Mouse (Mus musculus) brain, adult 2 months (tissue): ENCODE data around the gene Fbxo10.
"Not testable (repeated sequence)": the region's sequence is repeated elsewhere in the genome, so short reads cannot be mapped to it uniquely, and the experiment has no call there.

Source experiments
- DNase-seq: peaks from one replicate; pipeline ENCODE4 v3.0.0; 2011; ENCODE audit warnings: low read depth, low spot score

Fbxo10 gene

DNA sequence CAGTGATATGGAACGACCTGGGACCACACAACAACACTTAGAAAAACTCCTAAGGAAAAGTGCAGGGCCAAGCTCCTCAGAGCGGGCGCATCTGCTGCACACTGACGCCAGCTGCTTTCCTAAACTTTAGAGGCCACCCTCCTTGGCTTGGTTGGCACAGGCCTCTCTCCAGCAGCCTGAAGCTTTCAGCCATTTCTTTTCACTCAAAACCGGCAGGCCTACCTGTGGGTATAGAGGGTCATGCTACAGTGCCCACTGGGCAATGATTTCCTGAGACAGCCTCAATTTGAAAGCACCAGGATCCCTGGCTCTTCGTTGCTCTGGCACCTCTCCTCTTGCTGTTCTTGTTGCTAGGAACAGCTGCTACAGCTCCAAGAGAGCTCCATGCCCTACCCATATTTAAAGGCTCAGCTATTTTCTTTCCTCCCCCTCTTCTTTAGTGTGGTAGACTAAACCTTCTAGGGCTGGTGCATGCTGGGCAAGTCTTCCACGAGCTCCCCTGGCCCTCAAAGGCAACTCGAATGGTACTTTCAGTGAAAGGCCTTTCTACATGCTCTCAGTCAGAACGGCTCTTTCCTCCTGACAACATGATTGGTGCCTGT, 37.0 kb downstream of the Fbxo10 start:
- peak; percentile 67 for DNase-seq

DNA sequence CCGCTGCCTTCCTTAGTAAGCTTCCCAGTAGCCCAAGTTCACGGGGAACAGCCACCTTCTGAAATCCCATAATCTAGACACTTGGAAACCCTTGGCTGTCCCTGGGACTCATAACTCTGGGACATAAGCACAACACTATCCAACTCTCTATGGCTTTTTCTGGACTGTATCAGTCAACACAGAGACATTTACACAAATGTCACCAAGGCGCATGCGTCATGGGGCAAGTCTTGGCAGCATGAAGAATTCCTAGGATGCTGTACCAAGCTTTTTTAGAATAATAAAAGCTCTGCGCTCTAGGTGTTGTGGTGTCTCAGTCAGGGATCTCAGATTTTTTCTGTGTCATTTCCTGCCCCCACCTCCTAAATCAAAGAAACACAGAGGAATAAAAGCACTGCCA, 37.7 kb downstream of the Fbxo10 start:
- DNase-seq: peak; percentile 32

DNA sequence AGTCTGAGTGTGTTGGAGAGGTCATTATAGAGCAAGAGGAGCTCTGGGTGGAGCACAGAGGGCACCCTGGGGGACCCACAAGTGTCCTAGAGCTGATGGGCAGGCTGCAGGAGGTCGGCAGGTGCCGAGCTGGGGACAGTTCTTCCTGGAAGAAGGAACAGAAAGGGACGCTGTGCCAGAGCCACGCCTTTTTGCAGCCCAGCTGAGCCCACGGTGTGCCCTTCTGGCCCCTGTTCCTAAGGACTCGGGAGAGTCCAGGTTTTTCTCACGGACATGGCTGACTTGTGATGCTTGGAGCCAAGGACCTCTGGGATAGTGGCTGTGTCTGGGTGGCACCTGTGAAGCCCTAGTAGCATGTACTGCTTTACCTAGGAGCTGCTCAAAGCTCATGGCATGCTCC, 43.6 kb downstream of the Fbxo10 start:
- DNase-seq: no peak

DNA sequence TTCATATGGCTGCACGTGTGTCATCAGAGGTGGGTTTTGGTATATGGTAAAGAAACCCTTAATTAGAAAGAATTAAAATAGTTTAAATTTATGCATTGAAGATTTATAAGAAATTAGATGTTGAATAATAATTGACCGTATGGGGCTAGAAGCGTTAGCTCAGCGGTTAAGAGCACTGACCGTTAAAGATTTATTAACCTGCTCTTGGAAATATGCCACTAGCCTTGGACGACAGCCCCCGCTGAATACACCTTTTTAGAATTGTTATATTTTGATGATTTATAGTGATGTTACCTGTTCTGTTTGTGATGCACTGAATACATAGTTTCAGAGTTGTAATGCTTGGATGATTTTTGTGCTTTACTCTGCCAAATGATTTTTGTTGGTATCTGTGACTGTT, 44.9 kb downstream of the Fbxo10 start:
- not testable (repeated sequence) for DNase-seq

DNA sequence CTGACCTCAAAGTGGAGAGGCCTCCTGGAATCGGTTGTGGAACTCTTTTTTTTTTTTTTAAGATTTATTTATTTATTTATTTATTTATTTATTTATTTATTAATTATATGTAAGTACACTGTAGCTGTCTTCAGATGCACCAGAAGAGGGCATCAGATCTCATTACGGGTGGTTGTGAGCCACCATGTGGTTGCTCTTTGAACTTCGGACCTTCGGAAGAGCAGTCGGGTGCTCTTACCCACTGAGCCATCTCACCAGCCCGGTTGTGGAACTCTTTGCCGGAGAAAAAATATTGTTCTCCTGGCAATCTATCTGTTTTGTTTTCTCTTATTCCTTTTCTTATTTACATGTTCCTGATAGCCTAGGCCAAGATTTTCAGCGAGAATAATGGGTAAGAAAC, 45.5 kb downstream of the Fbxo10 start:
- peak; percentile 27 for DNase-seq

DNA sequence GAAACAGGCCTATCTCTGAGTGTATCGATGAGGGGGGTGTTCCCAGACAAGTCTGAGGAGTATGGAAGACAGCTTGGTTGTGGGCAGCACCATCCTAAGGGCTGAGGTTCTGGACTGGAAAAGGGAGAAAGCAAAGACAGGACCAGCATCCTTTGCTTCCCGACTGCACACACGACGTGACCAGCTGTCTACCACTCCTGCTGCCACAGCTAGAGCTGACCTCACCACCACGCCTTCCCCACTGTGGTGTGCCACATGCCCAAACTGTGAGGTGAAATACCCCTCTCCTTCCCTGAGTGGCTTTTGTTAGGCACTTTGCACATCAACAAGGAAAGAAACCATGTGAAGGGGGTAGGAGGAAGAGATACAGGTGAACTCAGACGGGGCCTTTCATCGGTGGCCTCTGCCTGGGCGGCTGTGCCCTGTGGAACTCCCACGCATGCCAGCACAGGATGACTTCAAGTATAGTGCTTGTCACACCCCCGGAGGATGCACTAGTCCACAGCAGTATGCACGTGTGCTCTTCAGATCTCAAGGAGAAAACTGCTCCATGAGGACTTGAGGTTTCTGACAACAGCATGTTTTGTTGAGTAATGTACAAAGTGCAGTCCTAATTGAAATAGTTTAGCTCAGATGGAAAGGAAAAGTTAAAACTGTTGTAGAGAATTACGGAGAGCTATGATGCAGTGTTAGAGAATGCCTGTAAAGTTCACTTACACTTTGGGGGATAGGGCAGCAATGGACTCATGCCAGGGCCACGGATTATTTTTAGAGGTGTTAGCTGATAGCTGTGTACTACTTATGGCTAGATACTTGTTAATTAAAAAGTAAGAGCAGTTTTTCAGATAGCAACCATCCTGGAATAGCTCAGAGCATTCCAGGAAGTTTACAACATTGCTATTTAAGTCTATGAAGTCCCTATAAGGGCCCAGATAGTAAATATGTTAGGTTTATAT, 46.7 kb downstream of the Fbxo10 start:
- no peak for DNase-seq

DNA sequence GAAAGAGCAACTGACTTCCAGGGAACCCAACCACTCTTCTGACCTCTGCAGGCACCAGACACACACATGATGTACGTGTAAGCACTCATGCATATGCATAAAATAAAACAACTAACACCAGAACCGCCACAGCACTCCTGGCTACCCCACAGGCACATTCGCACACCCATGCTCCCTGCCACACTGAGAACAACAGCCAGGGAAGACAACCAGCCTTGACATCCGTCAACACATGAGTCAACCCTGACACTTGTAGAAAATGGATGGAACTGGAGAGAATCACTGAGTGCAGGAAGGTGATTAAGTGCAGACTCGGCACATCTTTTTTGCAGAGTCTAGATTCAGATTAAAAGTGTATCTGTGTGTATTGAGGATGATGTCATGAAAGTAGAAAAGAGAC, 47.8 kb downstream of the Fbxo10 start:
- no peak for DNase-seq

DNA sequence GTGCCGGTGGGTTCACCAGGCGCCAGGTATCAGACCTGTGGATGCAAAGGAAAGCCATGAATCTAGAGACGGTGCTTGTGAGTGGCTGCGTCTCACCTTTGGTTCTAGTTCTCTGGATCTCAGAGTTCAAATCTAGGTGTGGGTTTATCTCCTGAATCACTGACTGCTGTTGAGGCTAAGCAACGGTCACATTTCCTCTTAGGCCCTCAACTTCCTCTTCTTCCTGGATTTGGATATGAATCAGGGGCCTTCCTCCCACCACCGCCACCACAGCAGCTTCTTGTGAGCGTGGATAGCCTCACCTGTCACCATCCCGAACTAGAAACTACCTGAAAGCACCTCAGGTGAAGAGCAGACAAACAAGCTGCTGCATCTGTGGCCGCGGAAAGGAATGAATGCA, 48.4 kb downstream of the Fbxo10 start:
- no peak for DNase-seq

DNA sequence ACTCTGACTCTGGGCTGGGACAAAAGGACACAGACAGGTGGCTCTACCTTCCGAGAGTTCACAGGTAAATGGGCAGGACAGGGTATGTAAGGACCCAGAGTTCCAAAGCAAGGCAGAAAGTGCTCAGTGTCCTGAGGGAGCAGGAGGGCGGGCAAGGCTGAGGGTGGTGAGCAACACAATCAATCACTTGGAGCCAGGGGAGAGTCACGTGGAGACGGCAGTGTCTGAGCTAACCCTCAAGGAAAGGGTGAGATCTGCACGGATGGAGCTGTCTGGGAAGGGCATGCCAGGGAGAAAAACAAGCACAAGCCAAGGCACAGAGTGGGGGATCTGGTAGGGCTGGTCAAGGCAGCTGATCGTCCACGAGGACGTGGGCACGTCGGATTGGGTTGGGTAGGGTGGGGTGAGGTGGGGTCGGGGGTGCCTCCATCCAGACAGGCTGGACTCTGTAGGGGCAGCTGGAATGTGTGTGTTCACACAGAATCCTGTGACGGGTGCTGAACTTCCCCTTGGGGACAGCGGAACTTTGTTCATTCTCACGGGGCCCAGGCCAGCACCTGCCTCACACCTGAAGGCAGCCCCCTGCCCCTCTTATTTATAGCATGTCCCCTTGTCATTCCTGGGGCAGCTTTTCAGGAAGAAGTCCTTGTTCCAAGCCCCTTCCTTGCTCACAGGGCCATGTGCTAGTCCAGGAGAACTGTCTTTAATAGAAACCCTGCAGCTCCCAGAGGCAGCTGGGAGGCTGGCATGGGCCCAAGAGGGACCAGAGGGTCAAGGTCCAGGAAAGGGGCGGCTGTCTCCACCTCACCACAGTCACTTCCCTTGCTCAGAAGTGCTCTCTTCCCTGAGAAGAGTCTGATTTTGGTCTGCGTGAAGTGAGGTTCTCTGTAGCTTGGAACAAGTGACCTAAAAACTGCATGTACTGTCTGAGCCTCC, 49.4 kb downstream of the Fbxo10 start:
- no peak for DNase-seq

DNA sequence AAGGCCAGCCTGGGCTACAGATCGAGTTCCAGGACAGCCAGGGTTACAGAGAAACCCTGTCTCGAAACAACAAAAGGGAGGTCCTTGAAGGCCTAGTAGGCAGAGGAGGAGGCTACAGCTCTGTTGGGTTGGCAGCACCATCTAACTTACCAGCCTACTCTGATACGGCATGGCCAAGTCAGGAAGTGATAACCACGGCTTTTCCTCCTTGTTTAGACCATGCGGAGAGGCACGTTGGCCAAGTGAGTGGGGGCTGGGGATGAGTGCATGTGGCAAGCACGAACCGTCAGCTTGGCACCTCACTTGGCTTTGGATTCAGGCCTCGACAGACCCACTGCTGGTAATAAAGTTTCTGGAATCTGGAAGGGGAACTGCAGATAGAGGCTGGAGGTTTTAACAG, 51.8 kb downstream of the Fbxo10 start:
- no peak for DNase-seq

DNA sequence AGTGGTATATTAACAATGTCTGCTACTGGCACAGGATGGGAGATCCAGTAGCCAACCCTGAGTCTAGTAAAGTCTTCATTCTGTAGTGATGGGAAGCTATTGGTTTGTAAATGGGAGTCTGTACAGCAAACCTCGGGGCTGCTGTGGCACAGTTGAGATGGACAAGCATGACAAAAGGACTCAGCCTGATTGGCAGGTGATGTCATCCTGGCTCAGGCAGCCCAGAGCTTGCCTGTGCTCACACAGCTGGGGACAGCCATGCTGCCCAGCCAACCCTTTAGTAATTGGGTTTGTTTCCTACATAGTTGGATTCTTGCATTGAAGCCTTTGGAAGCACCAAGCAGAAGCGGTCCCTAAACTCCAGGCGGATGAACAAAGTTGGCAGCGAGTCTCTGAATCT, 57.9 kb downstream of the Fbxo10 start:
- DNase-seq: no peak

DNA sequence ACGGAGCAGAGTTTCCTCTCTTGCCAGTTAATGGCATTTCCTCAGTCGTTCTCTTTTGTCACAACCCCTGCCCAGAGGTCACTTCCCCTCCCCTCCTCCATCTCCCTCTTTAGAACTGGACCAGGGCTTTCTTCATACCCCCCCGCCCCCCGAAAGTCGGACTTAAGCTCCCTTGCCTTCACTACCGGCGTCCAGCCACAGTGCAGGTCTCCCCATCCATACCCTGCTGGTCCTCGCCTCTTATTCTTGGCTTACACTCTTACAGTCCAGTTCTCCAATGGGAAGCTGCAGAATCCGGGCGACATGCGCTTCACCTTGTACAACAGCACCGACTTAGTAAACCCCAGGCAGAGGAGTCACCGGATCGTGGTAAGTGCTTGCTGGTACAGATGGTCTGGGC, 65.4 kb downstream of the Fbxo10 start:
- DNase-seq: no peak

DNA sequence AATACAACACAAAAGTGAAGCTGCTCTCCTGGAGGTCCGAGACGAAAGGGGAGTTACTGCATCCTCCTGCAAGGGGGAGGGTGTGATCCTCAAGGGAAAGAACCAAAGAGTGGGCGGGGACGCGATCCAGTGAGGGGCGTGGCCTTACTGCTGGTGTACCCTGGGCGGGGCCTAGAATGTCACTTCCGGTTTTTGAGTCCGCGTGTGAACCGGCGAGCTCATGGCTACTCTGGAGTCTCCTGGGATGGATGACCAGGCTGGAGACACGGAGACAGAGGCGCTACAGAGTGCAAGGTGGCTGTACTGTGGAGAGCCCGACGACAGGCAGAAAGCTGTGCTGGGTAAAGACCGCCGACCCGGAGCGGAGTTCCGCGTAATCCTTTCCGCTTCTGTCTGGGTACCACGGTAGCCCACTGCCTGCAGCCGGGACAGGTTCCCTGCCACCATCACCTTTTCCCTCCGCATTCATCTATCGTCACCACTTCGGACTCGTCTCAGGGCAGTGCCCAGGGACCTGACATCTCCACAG, 65.9 kb downstream of the Fbxo10 start, which contains the start of gene Polr1e:
Polr1e (plus strand) TSS at position 132 of the 529 bp plus-strand sequence.
- peak; percentile 93 for DNase-seq

DNA sequence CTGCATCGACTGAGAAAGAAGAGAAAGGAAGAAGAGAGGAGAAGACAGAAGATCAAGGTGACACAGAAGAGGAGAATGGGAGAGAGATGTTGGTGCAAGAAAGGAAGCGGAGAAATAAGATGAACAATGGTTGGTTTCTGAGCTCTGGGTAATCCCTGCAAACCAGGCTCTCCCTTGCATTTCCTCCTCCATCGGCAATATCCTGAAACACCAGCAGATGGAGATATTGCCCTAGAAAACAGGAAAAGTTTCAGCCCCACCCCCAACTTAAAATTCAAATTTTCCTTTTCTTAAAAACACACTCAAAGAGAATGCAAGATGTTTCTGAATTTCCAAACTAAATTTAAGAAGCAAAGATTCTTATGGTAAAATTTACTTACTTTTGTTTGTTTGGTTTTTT, 68.8 kb downstream of the Fbxo10 start:
- DNase-seq: peak; percentile 81

DNA sequence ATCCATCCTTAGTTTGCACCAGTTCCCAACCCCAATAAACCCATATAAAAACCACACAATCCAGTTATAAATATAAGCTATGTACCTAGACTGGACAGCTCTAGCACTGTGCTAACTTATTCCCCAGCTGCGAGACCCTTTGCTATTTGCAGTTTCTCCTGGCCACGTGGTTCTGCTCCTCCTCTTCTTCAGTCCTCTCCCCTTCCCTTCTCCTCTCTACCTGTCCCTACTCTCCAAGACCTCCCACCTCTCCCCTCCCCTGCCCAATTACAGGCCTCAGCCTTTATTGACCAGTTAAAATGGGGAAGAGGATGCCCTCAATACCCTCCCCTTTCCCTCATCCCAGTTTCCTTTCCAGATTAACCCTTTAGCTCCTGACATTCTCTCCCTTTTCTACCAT, 70.9 kb downstream of the Fbxo10 start:
- no peak for DNase-seq

DNA sequence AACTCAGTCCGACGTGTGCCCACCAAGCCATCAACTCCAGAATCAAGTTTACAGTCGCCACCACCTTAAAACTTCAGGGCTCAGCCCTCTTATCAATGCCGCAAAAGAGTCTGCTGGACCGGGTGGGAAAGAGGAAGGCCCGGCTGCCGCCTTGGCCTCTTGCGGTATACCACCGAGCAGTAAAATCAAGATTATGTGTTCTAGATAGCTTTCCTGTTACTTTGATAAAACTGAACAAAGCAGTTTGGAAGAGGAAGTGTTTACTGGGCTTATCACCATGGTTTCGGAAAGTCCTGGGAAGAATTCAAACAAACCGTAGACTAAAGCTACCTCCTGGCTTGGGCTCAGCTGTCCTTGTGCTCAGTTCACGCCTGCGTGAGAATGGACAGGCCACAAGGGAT, 71.4 kb downstream of the Fbxo10 start:
- DNase-seq: no peak

DNA sequence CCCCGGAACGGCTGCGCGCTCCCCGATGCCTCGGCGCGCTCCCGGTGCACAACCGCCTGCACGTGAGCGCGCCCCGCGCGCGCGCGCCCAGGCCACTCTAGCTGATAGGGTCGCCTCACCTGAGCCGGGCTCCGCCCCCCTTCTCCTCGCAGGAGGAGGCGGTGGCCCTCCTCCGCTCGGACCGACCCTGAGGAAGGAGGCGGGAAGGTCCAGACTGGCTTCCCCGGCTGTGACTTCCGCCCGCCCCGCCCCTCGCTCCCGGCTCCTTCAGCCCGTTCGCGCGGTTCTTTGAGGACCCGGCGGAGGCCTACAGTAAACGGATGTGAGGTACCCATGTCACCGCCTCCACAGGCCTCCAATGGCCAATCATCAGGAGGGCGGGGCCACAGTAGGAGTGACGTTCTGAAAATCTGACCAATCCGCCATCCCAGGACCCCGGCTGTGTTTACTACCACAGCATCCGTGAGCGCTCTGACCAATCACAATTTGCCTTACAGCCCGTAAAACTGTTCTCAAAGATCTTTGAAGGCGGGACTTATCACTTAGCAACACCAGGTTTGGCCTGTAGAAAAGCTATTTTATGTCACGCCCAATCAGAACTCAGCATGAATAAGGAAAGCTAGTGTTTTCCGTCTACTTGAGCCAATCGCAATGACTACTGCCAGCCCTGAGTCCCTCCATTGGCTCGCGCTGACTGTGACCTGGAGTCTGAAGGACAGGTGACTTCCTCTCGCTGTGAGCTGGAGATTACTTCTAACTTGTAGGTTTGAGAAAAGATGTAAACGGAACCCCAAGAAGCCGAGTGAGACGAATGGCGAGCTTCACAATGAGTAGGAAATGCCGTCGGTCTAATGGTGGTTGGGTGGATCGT, 72.1 kb downstream of the Fbxo10 start, which contains the start of gene Zbtb5:
Zbtb5 (minus strand) TSS at position 308 of the 871 bp plus-strand sequence.
- peak; percentile 100 for DNase-seq

DNA sequence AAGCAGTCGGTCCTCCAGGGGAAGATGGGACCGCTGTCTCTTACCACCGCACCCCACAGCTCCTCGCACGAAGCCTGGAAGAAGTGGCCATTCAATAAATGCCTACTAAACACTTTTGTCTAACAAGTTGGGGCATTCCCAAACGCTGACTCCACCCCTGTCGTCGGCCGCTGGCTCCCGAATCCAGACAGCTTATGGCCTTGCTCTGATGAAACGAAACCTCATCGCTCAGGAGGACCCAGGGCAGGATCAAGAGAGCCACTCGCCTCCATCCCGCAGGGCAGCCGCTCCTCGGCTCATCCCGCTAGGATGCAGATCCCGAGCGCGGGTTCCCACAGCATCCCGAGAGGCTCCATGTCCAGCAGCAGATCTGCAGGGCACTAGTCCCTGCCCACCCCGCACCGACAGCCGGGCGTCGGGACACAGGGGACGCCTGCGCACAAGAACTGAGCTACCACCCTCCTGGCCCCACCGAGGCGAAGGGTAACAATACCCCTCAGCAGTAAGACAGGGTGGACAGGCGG, 72.8 kb downstream of the Fbxo10 start:
- peak; percentile 73 for DNase-seq

DNA sequence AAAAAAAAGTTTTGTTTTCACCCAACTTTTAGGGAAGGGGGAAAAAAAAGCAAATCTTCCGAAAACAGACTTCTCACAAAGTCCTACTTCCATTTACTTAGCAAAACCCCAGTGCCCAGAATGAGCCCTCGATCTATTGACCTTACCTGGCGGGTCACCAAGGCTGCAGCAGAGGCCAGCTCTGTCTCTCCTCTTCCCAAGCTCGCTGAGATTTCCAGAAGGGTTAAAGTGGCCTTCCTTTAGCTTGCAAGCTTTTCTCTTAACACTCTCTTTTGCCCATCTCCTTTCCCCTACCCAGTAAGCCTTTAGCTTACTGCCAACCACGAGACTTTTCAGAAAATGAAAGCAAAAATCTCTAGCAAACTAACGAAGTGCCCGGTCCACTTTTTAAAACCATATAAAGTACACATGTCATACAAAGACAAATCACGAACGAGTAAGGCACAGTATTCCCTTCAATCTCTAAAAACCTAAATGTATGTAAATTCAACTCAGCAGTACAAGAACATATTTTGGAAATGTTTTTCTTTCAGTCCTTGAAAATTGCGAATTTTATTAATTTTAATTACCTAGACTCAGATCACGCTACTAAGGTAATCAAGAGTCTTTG, 73.5 kb downstream of the Fbxo10 start:
- DNase-seq: no peak

DNA sequence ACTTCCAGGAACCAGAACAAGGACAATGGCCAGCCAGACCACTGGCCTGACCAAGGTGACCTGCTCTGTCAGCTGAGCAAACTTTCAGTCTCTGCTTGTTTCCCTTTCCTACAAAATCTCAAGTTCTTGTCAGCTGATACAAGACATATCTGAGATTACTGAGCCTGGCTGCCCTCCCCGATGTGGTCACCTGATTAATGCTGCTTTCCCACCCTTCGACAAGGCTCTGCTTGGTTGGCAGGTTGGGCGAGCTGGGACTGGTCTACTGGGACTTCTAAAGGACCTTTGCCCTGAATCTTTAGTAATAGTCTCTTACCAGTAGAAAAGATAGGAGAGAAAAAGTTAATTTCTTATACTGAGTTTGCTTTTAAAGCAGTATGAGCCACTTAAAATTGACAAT, 79.0 kb downstream of the Fbxo10 start:
- DNase-seq: no peak
